ENCODE assay signal across 8 mouse cellular contexts in genomic region chr14:13961401-13962112, GRCm38 (mm10). TPM values are rescaled to one million over a fixed set of nuclear protein-coding genes. Genes with fewer than 3 reads are reported as not detected.
DNase-seq lines count a peak whose midpoint lies in the region; ATAC-seq lines count a peak whose summit lies in the region.

Gene Atxn7 (plus strand): TSS chr14:13961440.
Gene Thoc7 (minus strand): TSS chr14:13961852.

- H3K27ac ChIP-seq in embryonic facial prominence, embryonic 10.5 days (replicated peaks): peak within 1 kb of the TSS; percentile 100
- peak within 1 kb of the TSS; percentile 88 for H3K27ac ChIP-seq in limb, embryonic 15.5 days
- H3K27ac ChIP-seq in midbrain, embryonic 16.5 days (ENCODE audit: low read length): peak within 1 kb of the TSS; percentile 88
- peak within 1 kb of the TSS; percentile 93 for H3K27ac ChIP-seq in stomach, embryonic 14.5 days (ENCODE audit: low read length)

- H3K4me2 ChIP-seq in limb, embryonic 15.5 days: peak within 1 kb of the TSS; percentile 61
- peak within 1 kb of the TSS; percentile 81 for H3K4me2 ChIP-seq in midbrain, embryonic 16.5 days (ENCODE audit: low read length)
- H3K4me2 ChIP-seq in stomach, embryonic 14.5 days (replicated peaks; ENCODE audit: low read depth, low read length): peak within 1 kb of the TSS; percentile 59

- H3K4me3 ChIP-seq in embryonic facial prominence, embryonic 10.5 days: peak within 1 kb of the TSS; percentile 94
- peak within 1 kb of the TSS; percentile 87 for H3K4me3 ChIP-seq in limb, embryonic 15.5 days
- H3K4me3 ChIP-seq in midbrain, embryonic 16.5 days (ENCODE audit: low read depth, low read length): peak within 1 kb of the TSS; percentile 98
- peak within 1 kb of the TSS; percentile 76 for H3K4me3 ChIP-seq in stomach, embryonic 14.5 days (ENCODE audit: low read depth, low read length)

- H3K9me3 ChIP-seq in embryonic facial prominence, embryonic 10.5 days: no peaks in the 10 kb centered on the region
- H3K9me3 ChIP-seq in limb, embryonic 15.5 days: no peaks in the 10 kb centered on the region
- no peaks in the 10 kb centered on the region for H3K9me3 ChIP-seq in midbrain, embryonic 16.5 days (replicated peaks; ENCODE audit: control insufficient read depth, low read length, poor library complexity, severe bottlenecking)
- H3K9me3 ChIP-seq in stomach, embryonic 14.5 days (ENCODE audit: control insufficient read depth, low read depth, low read length): no peaks in the 10 kb centered on the region

- peak; percentile 40; the same call in 1 of the 2 replicates for ATAC-seq in limb, embryonic 15.5 days (ENCODE audit: insufficient number of reproducible peaks, low FRiP score, low TSS enrichment, low read depth)
- peak; percentile 73 for ATAC-seq in midbrain, embryonic 16.5 days
- ATAC-seq in stomach, embryonic 14.5 days (ENCODE audit: insufficient number of reproducible peaks, insufficient read depth, low FRiP score, low read depth): peak; percentile 70

- H3K9ac ChIP-seq in limb, embryonic 15.5 days: peak within 1 kb of the TSS; percentile 96
- H3K9ac ChIP-seq in midbrain, embryonic 16.5 days (ENCODE audit: low read depth, low read length): peak within 1 kb of the TSS; percentile 98
- peak within 1 kb of the TSS; percentile 99 for H3K9ac ChIP-seq in stomach, embryonic 14.5 days (replicated peaks; ENCODE audit: low read depth, low read length)

- no peaks in the 10 kb centered on the region for H3K27me3 ChIP-seq in embryonic facial prominence, embryonic 10.5 days (replicated peaks; ENCODE audit: low read depth, poor library complexity, severe bottlenecking)
- H3K27me3 ChIP-seq in limb, embryonic 15.5 days: no peaks in the 10 kb centered on the region
- no peaks in the 10 kb centered on the region for H3K27me3 ChIP-seq in midbrain, embryonic 16.5 days (ENCODE audit: control insufficient read depth, insufficient read depth, low read depth, low read length)
- H3K27me3 ChIP-seq in stomach, embryonic 14.5 days (ENCODE audit: control insufficient read depth, insufficient read depth, low read length): no peaks in the 10 kb centered on the region

- 6% methylated on average over 53 of the region's 56 CpGs for WGBS in embryonic facial prominence, embryonic 10.5 days
- 3% methylated on average over 45 of the region's 56 CpGs for WGBS in limb, embryonic 15.5 days
- WGBS in midbrain, embryonic 16.5 days: 5% methylated on average over 38 of the region's 56 CpGs
- 3% methylated on average over 47 of the region's 56 CpGs for whole genome bisulfite sequencing in stomach, embryonic 14.5 days

- DNase-seq in 3T3-L1 (ENCODE audit: low read depth, low spot score): peak; percentile 12
- DNase-seq in adrenal gland, adult 2 months: peak; percentile 73
- peak; percentile 74 for DNase-seq in embryonic facial prominence, embryonic 10.5 days (ENCODE audit: low spot score)
- DNase-seq in heart, adult 11 months: peak; percentile 93
- peak; percentile 52 for DNase-seq in kidney, adult 11 months

- peaks cover 25% of the 10 kb centered on the region for H3K4me1 ChIP-seq in embryonic facial prominence, embryonic 10.5 days
- H3K4me1 ChIP-seq in limb, embryonic 15.5 days: peaks cover 11% of the 10 kb centered on the region; the same call in 1 of the 2 replicates
- peaks cover 20% of the 10 kb centered on the region for H3K4me1 ChIP-seq in midbrain, embryonic 16.5 days (ENCODE audit: control insufficient read depth, insufficient read depth, low read length)
- H3K4me1 ChIP-seq in stomach, embryonic 14.5 days (ENCODE audit: control insufficient read depth, insufficient read depth, low read length): peaks cover 9% of the 10 kb centered on the region

- H3K36me3 ChIP-seq in embryonic facial prominence, embryonic 10.5 days (replicated peaks): peaks cover 11% of the 10 kb centered on the region
- H3K36me3 ChIP-seq in limb, embryonic 15.5 days: no peaks in the 10 kb centered on the region
- no peaks in the 10 kb centered on the region for H3K36me3 ChIP-seq in midbrain, embryonic 16.5 days (ENCODE audit: control insufficient read depth, insufficient read depth, low read length)
- H3K36me3 ChIP-seq in stomach, embryonic 14.5 days (ENCODE audit: control insufficient read depth, insufficient read depth, low read length): no peaks in the 10 kb centered on the region

RNA-seq across cellular contexts. Expression of gene Atxn7, which starts in this region (rescaled TPM):
- total RNA-seq in adrenal gland, adult 2 months (2021): 10 to 100 TPM; 17.1 to 31.0 TPM
- polyA plus RNA-seq in adrenal gland, adult 2 months (2012; rRNA removed): 17.7 and 24.1 TPM in 2 replicates
- 2.9 and 3.5 TPM in 2 replicates for polyA plus RNA-seq in embryonic facial prominence, embryonic 10.5 days (2016; fragmentation: Nextera tagmentation; extraction: Ambion mirVana)
- 4.2 and 4.9 TPM in 2 replicates for polyA plus RNA-seq in limb, embryonic 15.5 days (2015; fragmentation: Nextera tagmentation; extraction: Ambion mirVana)
- 2.9 and 3.4 TPM in 2 replicates for polyA plus RNA-seq in midbrain, embryonic 16.5 days (2015; fragmentation: Nextera tagmentation; extraction: Ambion mirVana)
- 7.2 and 8.1 TPM in 2 replicates for polyA plus RNA-seq in stomach, embryonic 14.5 days (2014; fragmentation: Nextera tagmentation; extraction: Ambion mirVana)

RNA-seq across cellular contexts. Expression of gene Thoc7, which starts in this region (rescaled TPM):
- 10 to 100 TPM; 86.7 to 96.8 TPM for total RNA-seq in adrenal gland, adult 2 months (2021)
- polyA plus RNA-seq in adrenal gland, adult 2 months (2012; rRNA removed): 4.3 and 7.3 TPM in 2 replicates
- polyA plus RNA-seq in embryonic facial prominence, embryonic 10.5 days (2016; fragmentation: Nextera tagmentation; extraction: Ambion mirVana): 231 and 236 TPM in 2 replicates
- polyA plus RNA-seq in limb, embryonic 15.5 days (2015; fragmentation: Nextera tagmentation; extraction: Ambion mirVana): 154 and 160 TPM in 2 replicates
- polyA plus RNA-seq in midbrain, embryonic 16.5 days (2015; fragmentation: Nextera tagmentation; extraction: Ambion mirVana): 147 and 153 TPM in 2 replicates
- polyA plus RNA-seq in stomach, embryonic 14.5 days (2014; fragmentation: Nextera tagmentation; extraction: Ambion mirVana): 193 and 195 TPM in 2 replicates

Comparison
In these comparisons a context has a peak if more than half of its experiments do, and no peak if none do; other contexts are left out.
1. Peak in every context shown above with its lines: DNase-seq, ATAC-seq, H3K4me3 ChIP-seq and H3K27ac ChIP-seq.
2. RNA of gene Thoc7 (polyA plus RNA-seq): 231 to 236 TPM in embryonic facial prominence, embryonic 10.5 days, 193 to 195 TPM in stomach, embryonic 14.5 days, 154 to 160 TPM in limb, embryonic 15.5 days and 147 to 153 TPM in midbrain, embryonic 16.5 days; 4.3 to 7.3 TPM in adrenal gland, adult 2 months; every median in the first group is over 10 times any median in the second.
3. DNase-seq: peak in every context shown above with its lines; median percentile 93 in heart, adult 11 months; 74 in embryonic facial prominence, embryonic 10.5 days; 73 in adrenal gland, adult 2 months; 52 in kidney, adult 11 months; 12 in 3T3-L1.